ENCODE assay signal across 10 mouse cellular contexts in the genomic region with DNA sequence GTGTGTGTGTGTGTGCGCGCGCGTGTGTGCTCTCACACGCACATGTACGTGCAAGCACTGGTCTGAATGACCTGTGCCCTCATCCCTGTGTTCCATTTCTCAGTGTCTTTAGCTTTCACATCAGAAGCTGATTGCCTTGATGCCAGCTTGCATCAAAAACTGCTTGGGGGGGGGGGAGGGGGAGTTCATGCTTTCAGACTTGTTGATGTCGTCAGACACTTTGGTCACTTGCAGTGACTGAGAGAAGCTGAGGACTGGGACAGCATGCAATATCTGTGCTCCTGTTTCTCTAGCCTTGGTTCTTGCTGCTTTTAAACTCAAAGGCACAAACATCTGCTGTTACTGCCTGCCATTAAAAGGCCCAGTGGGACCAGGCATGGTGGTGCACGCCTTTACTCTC. TPM values are rescaled to one million over a fixed set of nuclear protein-coding genes. Genes with fewer than 3 reads are reported as not detected.
A peak's percentile ranks its signal among the peaks of the same experiment; 100 is the strongest.
DNase-seq lines count a peak whose midpoint lies in the region; ATAC-seq and TF ChIP-seq lines count a peak whose summit lies in the region.
"Had no signal": no experiment of that assay in that cellular context is flagged by ENCODE, and none has a peak within 500 bp of the region (broad histone marks: within the 10 kb centered on the region; RNA-seq: fewer than 3 reads in every experiment).

No protein-coding gene starts in this region.

- TF ChIP-seq EP300 in stomach, postnatal 0 days (optimal IDR thresholded peaks at IDR 0.05) = no peak

- H3K27ac ChIP-seq in heart, embryonic 16.5 days (ENCODE audit: low read length) = peak overlapping the region; percentile 30
- H3K27ac ChIP-seq in neural tube, embryonic 13.5 days (replicated peaks) = peak overlapping the region; percentile 75
- peak overlapping the region; percentile 96 for H3K27ac ChIP-seq in limb, embryonic 12.5 days
- H3K27ac ChIP-seq in stomach, postnatal 0 days (replicated peaks) = peak overlapping the region; percentile 82

- no peak overlapping the region for H3K4me3 ChIP-seq in heart, embryonic 16.5 days (ENCODE audit: low read length)
- no peak overlapping the region for H3K4me3 ChIP-seq in neural tube, embryonic 13.5 days
- H3K4me3 ChIP-seq in limb, embryonic 12.5 days (replicated peaks) = no peak overlapping the region
- H3K4me3 ChIP-seq in stomach, postnatal 0 days (ENCODE audit: low read depth, low read length) = no peak overlapping the region
- H3K4me3 ChIP-seq: megakaryocyte, embryonic 14.5 days had no signal

- no peak overlapping the region for H3K4me2 ChIP-seq in heart, embryonic 16.5 days (ENCODE audit: low read depth, low read length)
- no peak overlapping the region for H3K4me2 ChIP-seq in neural tube, embryonic 13.5 days
- peak overlapping the region; percentile 20; the same call in 1 of the 2 replicates for H3K4me2 ChIP-seq in limb, embryonic 12.5 days
- no peak overlapping the region for H3K4me2 ChIP-seq in stomach, postnatal 0 days (replicated peaks; ENCODE audit: low read depth)

- 71% methylated on average over 8 of the region's 8 CpGs for WGBS in heart, embryonic 16.5 days
- 83% methylated on average over 8 of the region's 8 CpGs for WGBS in neural tube, embryonic 13.5 days
- WGBS in limb, embryonic 12.5 days = 75% methylated on average over 8 of the region's 8 CpGs
- WGBS in stomach, postnatal 0 days = 69% methylated on average over 8 of the region's 8 CpGs

- no peaks in the 10 kb centered on the region for H3K36me3 ChIP-seq in heart, embryonic 16.5 days (ENCODE audit: control insufficient read depth, insufficient read depth)
- no peaks in the 10 kb centered on the region for H3K36me3 ChIP-seq in neural tube, embryonic 13.5 days
- H3K36me3 ChIP-seq in limb, embryonic 12.5 days = 0 out of 2 replicates have a peak, but pooled peaks cover 3% of the 10 kb centered on the region
- H3K36me3 ChIP-seq in stomach, postnatal 0 days (ENCODE audit: control insufficient read depth, insufficient read depth, low read length) = no peaks in the 10 kb centered on the region

- no peak for ATAC-seq in heart, embryonic 16.5 days (replicated peaks; ENCODE audit: extremely low read depth, insufficient read depth, low FRiP score)
- no peak for ATAC-seq in neural tube, embryonic 13.5 days (ENCODE audit: low read depth)
- no peak for ATAC-seq in limb, embryonic 12.5 days (ENCODE audit: insufficient number of reproducible peaks, insufficient read depth, low FRiP score, low TSS enrichment, low read depth)
- ATAC-seq in stomach, postnatal 0 days (ENCODE audit: low FRiP score, low TSS enrichment) = no peak

- H3K9me3 ChIP-seq in heart, embryonic 16.5 days (replicated peaks; ENCODE audit: control insufficient read depth, low read length) = no peaks in the 10 kb centered on the region
- H3K9me3 ChIP-seq in neural tube, embryonic 13.5 days = no peaks in the 10 kb centered on the region
- H3K9me3 ChIP-seq in limb, embryonic 12.5 days = no peaks in the 10 kb centered on the region
- H3K9me3 ChIP-seq in stomach, postnatal 0 days (ENCODE audit: control insufficient read depth, low read length) = no peaks in the 10 kb centered on the region

- no peaks in the 10 kb centered on the region for H3K27me3 ChIP-seq in heart, embryonic 16.5 days (ENCODE audit: control insufficient read depth, insufficient read depth, low read length)
- H3K27me3 ChIP-seq in neural tube, embryonic 13.5 days = no peaks in the 10 kb centered on the region
- no peaks in the 10 kb centered on the region for H3K27me3 ChIP-seq in limb, embryonic 12.5 days
- no peaks in the 10 kb centered on the region for H3K27me3 ChIP-seq in stomach, postnatal 0 days (ENCODE audit: control insufficient read depth, insufficient read depth, low read length)
- H3K27me3 ChIP-seq: megakaryocyte, embryonic 14.5 days had no signal

- H3K4me1 ChIP-seq in heart, embryonic 16.5 days (ENCODE audit: control insufficient read depth, insufficient read depth, low read length) = peaks cover 19% of the 10 kb centered on the region
- H3K4me1 ChIP-seq in neural tube, embryonic 13.5 days (replicated peaks) = peaks cover 33% of the 10 kb centered on the region
- peaks cover 35% of the 10 kb centered on the region for H3K4me1 ChIP-seq in limb, embryonic 12.5 days (replicated peaks)
- H3K4me1 ChIP-seq in stomach, postnatal 0 days (replicated peaks; ENCODE audit: control insufficient read depth, insufficient read depth) = 0 out of 2 replicates have a peak, but pooled peaks cover 2% of the 10 kb centered on the region

- no peak overlapping the region for H3K9ac ChIP-seq in heart, embryonic 16.5 days (ENCODE audit: low read length)
- H3K9ac ChIP-seq in neural tube, embryonic 13.5 days = no peak overlapping the region
- no peak overlapping the region for H3K9ac ChIP-seq in limb, embryonic 12.5 days (replicated peaks)
- no peak overlapping the region for H3K9ac ChIP-seq in stomach, postnatal 0 days (ENCODE audit: low read length)

- DNase-seq in heart, adult 18-20 months = no peak
- no peak for DNase-seq in neural tube, embryonic 10.5 days (ENCODE audit: extremely low spot score, low spot score)
- DNase-seq in stomach, postnatal 0 days (ENCODE audit: low spot score) = no peak
- no peak for DNase-seq in embryo, embryonic 10 days (ENCODE audit: low spot score)
- DNase-seq in urinary bladder, postnatal 14 days (ENCODE audit: low spot score) = no peak
- DNase-seq: thymus, postnatal 14 days had no signal

- no peak for TF ChIP-seq CTCF in stomach, postnatal 0 days (IDR thresholded peaks at IDR 0.05; ENCODE audit: low read depth)

RNA-seq across cellular contexts. Expression of gene Taf11, which starts 36.7 kb away (rescaled TPM):
- 44.5 and 49.9 TPM in 2 replicates for polyA plus RNA-seq in heart, embryonic 16.5 days (2015; fragmentation: Nextera tagmentation; extraction: Ambion mirVana)
- total RNA-seq in heart, adult 18-20 months (2021) = 10 to 100 TPM; 22.9 to 24.7 TPM
- 69.2 and 79.7 TPM in 2 replicates for polyA plus RNA-seq in neural tube, embryonic 13.5 days (2015; fragmentation: Nextera tagmentation; extraction: Ambion mirVana)
- 101 and 115 TPM in 2 replicates for polyA plus RNA-seq in limb, embryonic 12.5 days (2016; fragmentation: Nextera tagmentation; extraction: Ambion mirVana)
- 33.4 and 34.0 TPM in 2 replicates for polyA plus RNA-seq in stomach, postnatal 0 days (2015; fragmentation: Nextera tagmentation; extraction: Ambion mirVana)

RNA-seq across cellular contexts. Expression of gene Anks1, which starts 37.3 kb away (rescaled TPM):
- 11.4 and 13.0 TPM in 2 replicates for polyA plus RNA-seq in heart, embryonic 16.5 days (2015; fragmentation: Nextera tagmentation; extraction: Ambion mirVana)
- total RNA-seq in heart, adult 18-20 months (2021) = 10 to 100 TPM; 65.8 to 73.0 TPM
- polyA plus RNA-seq in neural tube, embryonic 13.5 days (2015; fragmentation: Nextera tagmentation; extraction: Ambion mirVana) = 61.9 and 67.9 TPM in 2 replicates
- polyA plus RNA-seq in limb, embryonic 12.5 days (2016; fragmentation: Nextera tagmentation; extraction: Ambion mirVana) = 19.0 and 21.8 TPM in 2 replicates
- polyA plus RNA-seq in stomach, postnatal 0 days (2015; fragmentation: Nextera tagmentation; extraction: Ambion mirVana) = 7.8 and 8.3 TPM in 2 replicates

Comparison
In these comparisons a context has a peak if more than half of its experiments do, and no peak if none do; other contexts are left out.
1. H3K27ac ChIP-seq: peak in every context shown above with its lines; median percentile 96 in limb, embryonic 12.5 days; 82 in stomach, postnatal 0 days; 75 in neural tube, embryonic 13.5 days; 30 in heart, embryonic 16.5 days.